Mouse (Mus musculus) spleen, postnatal 10 days (tissue): ENCODE measurements around the gene Met.

Experiments used
- DNase-seq, 2 experiments: peaks; one replicate each; pipeline ENCODE4 v3.0.0; 2021 to 2022; ENCODE audit warnings: low spot score in 2 of 2

Met gene

GRCm38 (mm10) chr6:17548786-17549185, 85.2 kb downstream of the Met start:
- DNase-seq = no peak

GRCm38 (mm10) chr6:17549645-17550044, 86.0 kb downstream of the Met start:
- no peak for DNase-seq

GRCm38 (mm10) chr6:17554263-17554662, 90.7 kb downstream of the Met start:
- DNase-seq = no peak

GRCm38 (mm10) chr6:17554757-17555156, 91.2 kb downstream of the Met start:
- DNase-seq = no peak

- no peak for DNase-seq
Measured at GRCm38 (mm10) chr6:17555719-17556118, 92.1 kb downstream of the Met start.

GRCm38 (mm10) chr6:17559657-17560056, 96.1 kb downstream of the Met start:
- no peak for DNase-seq

- no peak for DNase-seq
Measured at GRCm38 (mm10) chr6:17561347-17561746, 97.7 kb downstream of the Met start.

GRCm38 (mm10) chr6:17561886-17562285, 98.3 kb downstream of the Met start:
- DNase-seq = no peak

GRCm38 (mm10) chr6:17562472-17563088, 99.0 kb downstream of the Met start:
- DNase-seq = no peak

GRCm38 (mm10) chr6:17568702-17569352, 105.2 kb downstream of the Met start:
- no peak for DNase-seq

- no peak for DNase-seq
Measured at GRCm38 (mm10) chr6:17573227-17573626, 109.6 kb downstream of the Met start.

- no peak for DNase-seq
Measured at GRCm38 (mm10) chr6:17573732-17574131, 110.1 kb downstream of the Met start.

GRCm38 (mm10) chr6:17578092-17578760, 114.6 kb downstream of the Met start:
- DNase-seq = no peak

- no peak for DNase-seq
Measured at GRCm38 (mm10) chr6:17580349-17580748, 116.7 kb downstream of the Met start.

- DNase-seq = peak in 1 of 2 experiments; percentile 48
Measured at GRCm38 (mm10) chr6:17583982-17584381, 120.4 kb downstream of the Met start.

- DNase-seq = peak; percentile 43 to 77
Measured at GRCm38 (mm10) chr6:17589049-17589952, 125.7 kb downstream of the Met start.

GRCm38 (mm10) chr6:17589953-17590627, 126.5 kb downstream of the Met start:
- no peak for DNase-seq

- DNase-seq = no peak
Measured at GRCm38 (mm10) chr6:17593971-17594370, 130.4 kb downstream of the Met start.

- DNase-seq = no peak
Measured at GRCm38 (mm10) chr6:17595712-17596462, 132.3 kb downstream of the Met start.

- no peak for DNase-seq
Measured at GRCm38 (mm10) chr6:17599373-17599772, 135.8 kb downstream of the Met start.

GRCm38 (mm10) chr6:17601526-17601925, 137.9 kb downstream of the Met start:
- DNase-seq = no peak
